Mouse (Mus musculus): ENCODE results near the gene Ttc7b.
A peak's percentile ranks its signal among the peaks of the same experiment; 100 is the strongest.

Ttc7b gene

GRCm38 (mm10) chr12:100264941-100265340, 255.7 kb downstream of the Ttc7b start:
- DNase-seq: no peak

- DNase-seq: no peak
These were observed 257.8 kb downstream of the Ttc7b start for GRCm38 (mm10) chr12:100262846-100263245.

GRCm38 (mm10) chr12:100261761-100262160, 258.9 kb downstream of the Ttc7b start:
- no peak for DNase-seq

GRCm38 (mm10) chr12:100260151-100260550, 260.5 kb downstream of the Ttc7b start:
- DNase-seq: peak; percentile 12 to 20

- DNase-seq: no peak
These were observed 262.8 kb downstream of the Ttc7b start for GRCm38 (mm10) chr12:100257779-100258178.

GRCm38 (mm10) chr12:100255441-100255949, 265.1 kb downstream of the Ttc7b start:
- DNase-seq: no peak

- DNase-seq: no peak
These were observed 266.2 kb downstream of the Ttc7b start for GRCm38 (mm10) chr12:100254471-100254870.
